Mouse (Mus musculus): ENCODE data around the gene Furin.

DNA sequence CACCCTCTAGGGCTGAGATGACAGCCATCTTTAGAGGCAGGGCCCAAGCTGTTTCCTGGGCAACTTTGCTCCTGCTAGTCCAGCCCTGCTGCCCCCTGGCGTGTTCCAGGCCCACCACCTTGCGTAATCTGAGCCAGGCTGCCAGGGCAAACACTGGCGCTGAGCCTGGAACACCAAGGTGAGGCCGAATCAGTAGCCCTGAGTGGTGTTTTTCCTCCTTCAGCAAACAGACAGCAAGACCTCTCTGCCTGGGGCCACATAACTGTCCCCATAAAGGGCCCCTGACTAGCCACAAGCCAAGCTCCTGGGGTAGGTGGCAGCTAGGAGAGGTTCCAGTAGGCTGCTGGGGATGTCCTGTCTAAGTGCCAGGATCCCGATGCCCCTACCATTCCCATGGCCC is 5.1 kb downstream of the Furin start:
- TF ChIP-seq CTCF (IDR thresholded peaks at IDR 0.05; ENCODE audit: borderline replicate concordance, control insufficient read depth, extremely low read depth, insufficient read depth, low read length, poor library complexity) (no peak), POLR2A (IDR thresholded peaks at IDR 0.05; ENCODE audit: control insufficient read depth, extremely low read depth, insufficient read depth, low read length, poor library complexity) (no peak)
